Mouse (Mus musculus) embryo, embryonic 11.5 days (tissue): Measurements from ENCODE around the gene Pld6.
A peak's percentile ranks its signal among the peaks of the same experiment; 100 is the strongest.

ENCODE experiments used
- DNase-seq: peaks from one replicate; pipeline ENCODE4 v3.0.0-alpha.2; 2012; ENCODE audit warnings: low read depth, low spot score

Pld6 gene

DNA sequence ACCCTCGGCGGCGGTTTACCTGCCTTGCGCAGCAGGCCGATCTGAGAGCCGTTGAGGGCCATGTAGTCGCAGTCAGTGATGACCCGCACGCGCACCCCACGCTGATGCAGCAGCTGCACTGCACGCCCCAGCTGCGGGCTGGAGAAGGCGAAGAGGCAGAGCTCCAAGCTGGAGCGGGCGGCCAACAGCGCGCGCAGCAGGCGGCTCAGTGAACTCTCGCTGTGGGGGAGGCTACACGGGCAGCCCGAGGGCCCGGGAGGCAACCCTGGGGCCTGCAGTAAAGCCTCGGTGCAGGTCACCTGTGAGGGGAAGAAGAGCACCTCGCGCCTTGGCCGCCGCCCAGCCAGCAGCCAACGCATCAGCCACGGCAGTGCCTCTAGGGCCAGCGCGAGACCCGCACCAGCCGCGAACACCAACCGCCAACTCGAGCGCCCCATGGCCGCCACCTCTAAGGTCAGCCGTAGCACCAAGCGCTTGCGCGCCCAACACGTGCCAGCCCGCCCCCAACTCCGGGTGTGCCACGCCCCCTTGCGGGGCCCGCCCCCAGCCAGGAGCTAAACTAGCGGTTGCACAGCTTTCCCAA, at the start of gene Pld6:
Gene Pld6, minus strand, starts transcription at position 447 of the 583 bp plus-strand sequence.
- peak; percentile 38 for DNase-seq

DNA sequence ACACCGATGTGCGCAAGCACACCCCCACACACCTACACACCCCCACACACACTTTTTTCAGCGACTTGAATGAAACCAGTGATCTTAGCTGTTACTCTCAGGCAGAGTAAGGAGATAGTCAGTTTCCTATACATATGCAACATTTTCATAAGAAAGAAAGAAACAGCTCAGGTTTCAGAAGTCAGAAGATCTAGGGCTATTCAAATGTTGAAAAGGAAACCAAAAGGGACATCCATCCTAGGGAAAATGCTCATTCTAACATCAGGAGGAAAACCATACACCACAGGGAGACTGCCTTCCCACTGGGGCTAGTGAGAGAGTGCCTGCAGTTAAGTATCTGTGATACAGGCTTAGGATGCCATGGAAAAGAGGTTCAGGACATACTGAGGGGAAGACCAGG, 34.2 kb upstream of the Pld6 start:
- no peak for DNase-seq

DNA sequence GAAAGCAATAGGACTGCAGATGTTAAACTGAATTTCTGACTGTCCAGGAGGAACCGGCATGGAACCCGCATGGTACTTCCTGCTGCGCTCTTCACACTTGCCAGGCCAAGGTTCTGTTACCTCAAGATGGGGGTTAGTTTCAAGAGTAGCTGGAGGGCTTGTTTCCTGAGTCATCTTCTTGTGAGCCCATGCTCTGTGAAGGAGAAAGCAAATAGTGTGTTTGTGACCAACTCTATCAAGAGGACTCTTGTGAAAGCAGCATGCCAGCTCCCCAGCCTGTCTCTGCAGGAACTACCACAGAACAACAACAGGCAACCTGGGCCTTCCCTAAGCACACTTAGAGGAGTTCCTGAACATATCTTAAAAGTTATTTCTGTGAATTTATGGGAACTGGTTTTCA, 30.5 kb upstream of the Pld6 start:
- no peak for DNase-seq

DNA sequence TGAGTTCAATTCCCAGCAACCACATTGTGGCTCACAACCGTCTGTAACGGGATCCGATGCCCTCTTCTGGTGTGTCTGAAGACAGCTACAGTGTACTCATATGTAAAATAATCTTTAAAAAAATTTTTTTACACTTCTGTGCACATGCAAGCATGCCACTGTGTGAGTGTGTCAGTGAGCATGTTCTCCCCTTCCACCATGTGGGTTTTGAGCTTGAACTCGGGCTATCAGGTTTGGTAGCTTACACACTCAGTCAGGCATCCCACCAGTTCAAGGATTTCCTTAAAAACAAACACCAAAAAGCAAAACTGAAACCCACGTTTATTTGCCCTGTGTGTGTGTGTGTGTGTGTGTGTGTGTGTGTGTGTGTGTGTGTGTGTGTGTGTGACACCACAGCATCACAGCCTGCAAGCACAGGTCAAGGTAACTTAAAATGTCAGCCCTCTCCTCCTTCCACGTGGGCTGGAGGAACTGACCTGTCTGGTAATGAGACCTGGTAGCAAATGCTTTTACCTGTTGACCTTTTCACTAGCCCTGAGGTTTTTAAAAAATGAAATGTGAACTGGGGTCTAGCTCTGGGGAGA, 28.1 kb upstream of the Pld6 start:
- DNase-seq: no peak

DNA sequence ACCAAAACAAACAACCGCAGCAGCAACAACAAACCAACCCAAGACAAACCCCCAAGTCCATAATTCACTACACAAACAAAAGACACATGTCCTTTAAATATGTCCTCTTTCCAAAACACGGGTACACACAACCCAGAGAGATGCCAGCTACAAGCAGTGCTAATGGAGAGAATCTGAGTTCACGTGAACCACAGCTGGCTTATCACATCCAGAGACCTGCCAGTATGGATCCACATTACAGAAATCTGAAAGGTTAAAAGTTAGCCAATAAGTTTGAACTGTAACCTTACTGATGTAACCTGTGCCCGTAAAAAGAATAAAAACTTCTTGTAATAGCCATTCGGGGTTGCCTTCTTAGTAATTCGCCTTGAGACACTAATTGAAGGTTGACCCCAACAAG, 27.5 kb upstream of the Pld6 start:
- DNase-seq: no peak

DNA sequence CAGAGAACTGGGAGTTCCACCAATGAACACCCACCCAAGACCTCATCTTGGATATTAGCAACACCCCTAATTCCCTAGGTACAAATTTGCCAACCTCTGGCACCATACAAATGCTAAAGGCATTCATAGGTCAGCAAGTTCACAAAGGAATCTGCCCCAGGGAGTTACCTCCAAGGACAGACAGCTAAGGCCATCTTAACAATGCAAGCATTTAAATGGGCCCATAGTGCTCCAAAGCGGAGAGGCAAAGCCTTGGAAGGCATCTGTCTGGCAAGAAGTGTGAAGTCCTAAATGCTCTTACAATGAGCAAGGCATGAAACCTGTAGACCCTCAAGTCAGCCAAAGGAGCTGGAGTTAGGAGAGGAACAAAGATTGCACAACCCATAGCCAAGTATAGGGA, 26.9 kb upstream of the Pld6 start:
- DNase-seq: no peak

DNA sequence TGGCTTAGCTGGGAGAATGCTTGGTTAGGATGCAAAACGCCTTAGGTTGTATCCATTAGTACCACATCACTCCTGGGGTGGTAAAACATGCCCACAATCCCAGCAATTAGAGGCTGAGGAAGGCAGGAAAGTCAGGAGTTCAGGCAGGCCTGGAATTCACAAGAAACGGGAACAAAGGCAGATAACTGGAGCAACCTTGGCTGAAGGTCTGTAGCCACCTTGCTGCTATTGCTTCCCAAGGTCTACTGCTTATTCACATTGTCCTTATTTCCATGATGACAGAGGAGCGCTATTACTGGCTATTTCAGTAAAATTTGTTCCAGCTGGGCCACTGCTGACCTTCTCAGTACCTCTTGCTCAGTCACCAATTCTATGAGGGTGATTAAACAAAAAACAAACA, 25.8 kb upstream of the Pld6 start:
- no peak for DNase-seq

DNA sequence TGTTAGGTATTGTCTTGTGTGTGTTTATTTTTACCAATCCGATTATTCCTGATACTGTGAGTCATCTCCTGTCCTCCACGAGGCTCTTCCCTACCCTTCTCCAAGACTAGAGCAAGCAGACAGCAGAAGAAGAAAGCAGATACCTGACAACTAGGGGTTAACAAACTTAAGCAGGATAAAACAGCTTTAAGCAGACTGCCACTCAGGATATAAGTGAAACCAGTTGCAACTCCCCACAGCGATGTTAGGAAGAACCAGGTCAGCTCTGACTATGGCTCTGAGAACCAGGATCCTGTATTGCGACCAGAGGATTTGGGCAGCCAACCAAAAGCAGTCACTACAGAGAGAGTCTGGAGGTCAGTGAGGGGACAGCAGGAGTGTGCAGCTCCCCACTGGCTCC, 23.8 kb upstream of the Pld6 start:
- DNase-seq: no peak

DNA sequence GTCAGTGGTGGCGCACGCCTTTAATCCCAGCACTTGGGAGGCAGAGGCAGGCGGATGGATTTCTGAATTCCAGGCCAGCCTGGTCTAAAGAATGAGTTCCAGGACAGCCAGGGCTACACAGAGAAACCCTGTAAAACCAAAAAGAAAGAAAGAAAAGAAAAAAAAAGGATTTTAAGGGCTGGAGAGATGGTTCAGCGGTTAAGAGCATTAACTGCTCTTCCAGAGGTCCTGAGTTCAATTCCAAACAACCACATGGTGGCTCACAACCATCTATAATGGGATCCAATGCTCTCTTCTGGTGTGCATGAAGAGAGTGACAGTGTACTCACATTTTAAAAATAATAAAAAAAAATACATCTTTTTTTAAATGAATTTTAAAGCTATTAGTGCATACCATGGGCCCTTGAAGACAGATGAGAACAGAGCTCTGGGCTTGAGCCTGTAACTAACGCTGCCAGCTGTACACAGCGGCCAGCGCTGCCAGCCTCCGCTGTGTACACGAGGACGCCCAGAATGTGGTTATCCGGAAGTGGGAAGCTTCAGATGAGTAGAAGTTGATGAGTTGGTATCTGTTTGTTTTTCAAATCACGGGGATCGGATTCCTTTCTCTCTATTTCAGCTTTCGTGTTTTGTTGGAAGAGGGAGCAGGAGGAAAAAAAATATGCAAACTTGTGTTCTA, 23.2 kb upstream of the Pld6 start:
- no peak for DNase-seq

DNA sequence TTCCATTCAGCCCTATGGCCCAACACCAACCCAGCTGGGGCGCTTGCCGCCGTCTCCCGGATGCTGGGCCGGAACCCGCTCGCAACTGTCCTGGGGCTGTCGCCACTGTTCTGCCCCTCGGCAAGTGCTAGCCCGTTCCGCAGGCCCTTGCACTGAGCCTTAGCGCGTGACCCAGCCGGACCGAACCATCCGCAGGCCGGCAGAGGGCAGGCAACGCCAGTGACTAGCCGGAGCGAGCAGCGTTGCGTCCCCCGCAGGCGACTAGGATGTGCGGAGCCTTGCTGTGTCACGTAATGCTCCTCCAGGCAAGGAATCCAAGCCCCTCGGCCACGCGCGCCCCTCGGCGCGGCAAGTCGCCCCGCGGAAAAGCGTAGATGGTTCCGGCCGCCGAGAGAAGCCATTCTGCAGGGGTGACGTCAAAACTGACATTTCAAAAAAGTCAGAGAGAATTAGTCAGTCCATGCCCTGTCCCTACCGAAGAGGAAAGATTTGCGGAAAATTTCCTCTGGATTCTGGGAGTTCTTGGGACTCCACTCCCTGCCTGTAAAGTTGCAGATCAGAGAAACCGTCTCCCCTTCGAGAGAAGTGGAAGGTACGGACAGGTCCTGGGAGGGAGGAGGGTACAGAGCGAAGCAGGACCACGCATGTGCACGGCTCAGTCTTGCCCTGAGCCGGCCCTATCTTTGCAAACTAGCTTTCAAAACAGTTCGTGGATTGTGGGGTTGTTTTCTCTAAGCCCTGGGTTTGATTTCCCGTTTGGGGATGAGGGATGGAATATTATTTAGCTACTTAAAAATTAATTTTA, 22.4 kb upstream of the Pld6 start, which contains the start of gene Flcn:
Gene Flcn, minus strand, starts transcription at position 347 of the 805 bp plus-strand sequence.
- DNase-seq: peak; percentile 72

DNA sequence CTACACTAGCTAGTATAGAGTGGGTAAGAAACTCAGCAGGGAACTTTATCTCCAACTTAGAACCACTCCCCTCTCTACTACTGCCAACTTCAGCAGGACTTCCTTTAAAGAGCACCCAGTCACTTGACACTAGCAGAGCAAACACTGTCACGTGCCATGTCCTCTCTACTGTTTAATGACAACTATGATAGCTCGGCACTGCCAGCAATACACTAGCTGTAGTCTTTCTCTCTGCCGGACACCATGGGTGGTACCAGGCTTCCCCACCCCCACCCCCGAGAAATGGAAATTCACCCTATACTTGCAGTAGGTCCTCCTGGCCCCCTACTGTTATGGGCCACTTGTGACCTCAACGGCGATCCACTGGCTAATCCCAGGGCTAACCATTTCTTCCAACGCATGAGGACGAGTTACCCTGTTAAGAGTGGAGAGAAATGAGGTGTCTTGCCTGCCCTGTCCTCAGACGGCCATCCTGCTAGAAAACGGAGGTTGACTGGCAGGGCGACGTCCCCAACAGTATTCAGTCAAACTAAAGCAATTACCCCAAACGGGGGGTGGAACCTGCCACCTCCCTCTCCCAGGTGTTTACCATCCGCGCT, 21.7 kb upstream of the Pld6 start:
- DNase-seq: no peak

DNA sequence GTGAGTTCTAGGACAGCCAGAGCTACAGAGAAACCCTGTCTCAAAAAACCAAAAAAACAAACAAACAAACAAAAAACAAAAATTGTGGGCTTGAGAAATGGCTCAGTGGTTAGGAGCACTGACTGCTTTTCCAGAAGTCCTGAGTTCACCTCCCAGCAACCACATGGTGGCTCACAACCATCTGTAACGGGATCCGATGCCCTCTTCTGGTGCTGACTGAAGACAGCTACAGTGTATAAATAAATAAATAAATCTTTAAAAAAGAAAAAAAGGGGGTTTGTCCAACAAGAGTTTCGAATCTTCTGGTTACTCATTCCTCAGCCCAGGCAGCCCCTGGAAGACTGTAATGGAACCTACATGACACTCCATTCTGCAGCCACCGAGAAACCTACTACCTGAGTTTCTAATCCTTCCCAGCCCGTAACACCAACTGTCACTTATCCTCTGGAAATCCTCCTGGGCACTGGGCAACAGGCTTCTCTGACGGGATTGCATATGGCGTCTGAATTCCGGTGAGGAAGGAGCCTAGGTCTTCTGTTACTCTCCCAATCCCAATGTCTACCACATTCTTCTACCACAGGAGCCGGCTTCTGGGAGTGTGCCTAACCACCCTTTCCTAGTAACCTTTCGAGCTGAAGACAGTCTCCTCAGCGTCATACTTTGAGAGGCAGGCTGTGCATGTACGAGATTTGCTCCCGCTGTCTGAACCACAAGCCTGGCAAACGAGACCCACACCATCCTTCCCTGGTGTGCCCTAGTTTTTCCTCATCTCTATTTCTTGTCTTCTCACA, 20.9 kb upstream of the Pld6 start:
- no peak for DNase-seq

DNA sequence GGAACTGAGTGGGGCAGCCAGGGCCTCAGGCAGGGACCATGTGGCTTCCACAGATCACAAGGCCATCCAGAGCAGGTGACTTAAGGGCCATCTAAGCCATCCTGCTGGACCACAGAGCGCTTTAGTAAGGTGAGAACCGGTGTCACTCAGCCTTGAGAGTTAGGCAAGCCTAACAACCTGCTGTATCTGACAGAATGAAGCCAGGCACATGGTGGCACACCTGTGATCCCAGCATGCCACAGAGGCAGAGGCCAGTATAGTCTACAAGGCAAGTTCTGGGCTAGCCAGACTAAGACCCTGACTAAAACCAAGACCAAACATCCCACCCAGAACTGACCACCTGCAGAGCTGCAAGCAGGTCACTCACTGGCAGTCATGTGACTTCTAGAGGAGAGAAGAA, 18.2 kb upstream of the Pld6 start:
- no peak for DNase-seq

DNA sequence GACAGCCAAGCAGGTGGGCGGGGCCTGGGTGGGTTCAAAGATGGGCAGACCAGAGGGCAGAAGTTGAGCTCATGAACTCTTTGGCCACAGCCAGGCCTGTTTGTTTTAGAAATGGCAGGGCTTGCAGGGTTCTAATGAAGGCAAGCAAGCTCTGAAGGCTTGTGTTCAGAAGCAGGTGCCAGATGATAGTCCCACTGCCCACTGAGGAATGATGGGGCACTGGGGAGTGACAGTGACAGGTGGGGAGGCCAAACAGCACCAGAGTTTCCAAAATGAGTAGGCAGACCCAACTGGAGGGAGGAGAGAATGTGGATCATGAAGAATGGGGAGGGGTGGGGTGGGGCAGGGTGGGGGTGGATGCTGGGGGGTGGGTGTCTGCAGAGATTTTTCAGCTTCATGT, 17.8 kb upstream of the Pld6 start:
- no peak for DNase-seq

DNA sequence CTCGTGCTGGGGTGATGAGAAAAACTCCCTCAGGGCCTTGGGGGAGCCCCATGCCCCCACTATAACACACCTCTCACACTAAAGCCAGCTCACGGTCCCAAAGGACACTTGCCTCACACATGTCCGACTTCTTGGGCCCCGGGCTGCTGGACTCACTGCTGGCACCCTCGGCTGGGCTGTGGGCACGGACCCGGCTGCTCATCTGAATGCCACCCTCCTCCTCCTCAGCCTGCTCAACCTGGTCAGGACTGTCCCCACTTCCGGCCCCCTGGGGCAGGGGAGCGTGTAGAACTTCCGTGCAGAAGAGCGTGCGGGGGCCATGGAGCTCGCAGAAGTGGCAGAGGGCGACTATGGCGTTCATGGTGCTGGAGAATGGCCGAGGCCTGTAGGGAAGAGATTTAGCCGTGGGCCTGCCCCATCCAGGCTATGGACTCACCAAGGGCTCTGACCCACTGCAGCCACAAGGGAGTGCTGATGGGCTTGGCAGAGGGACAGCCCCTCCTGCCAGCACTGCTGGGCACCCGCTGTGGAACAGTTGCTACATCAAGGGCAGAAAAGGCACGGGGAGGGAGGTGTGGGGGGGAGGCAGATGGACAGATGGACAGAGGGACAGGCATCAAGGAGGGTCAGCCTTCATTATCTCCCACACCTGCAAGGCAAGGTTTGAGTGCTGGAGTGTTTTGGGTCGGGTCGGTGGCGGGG, 17.1 kb upstream of the Pld6 start:
- DNase-seq: no peak

DNA sequence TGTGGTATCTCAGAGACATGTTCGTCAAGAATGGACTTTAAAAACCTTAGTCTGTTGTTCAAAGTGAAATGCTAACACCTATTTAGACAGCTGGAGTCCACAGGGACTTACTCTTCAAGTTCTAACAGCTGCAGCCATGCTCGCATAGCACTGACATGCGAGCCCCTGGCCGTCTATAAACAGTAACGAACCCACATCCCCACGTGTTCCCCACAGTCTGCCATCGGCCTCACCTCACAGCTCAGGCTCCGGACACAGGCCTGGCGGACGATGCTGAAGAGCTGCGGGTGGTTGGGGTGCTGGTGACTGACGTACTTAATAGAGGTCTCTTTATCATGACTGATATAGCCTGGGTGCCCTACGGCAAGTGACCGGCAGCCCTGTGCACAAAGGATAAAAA, 16.1 kb upstream of the Pld6 start:
- no peak for DNase-seq

DNA sequence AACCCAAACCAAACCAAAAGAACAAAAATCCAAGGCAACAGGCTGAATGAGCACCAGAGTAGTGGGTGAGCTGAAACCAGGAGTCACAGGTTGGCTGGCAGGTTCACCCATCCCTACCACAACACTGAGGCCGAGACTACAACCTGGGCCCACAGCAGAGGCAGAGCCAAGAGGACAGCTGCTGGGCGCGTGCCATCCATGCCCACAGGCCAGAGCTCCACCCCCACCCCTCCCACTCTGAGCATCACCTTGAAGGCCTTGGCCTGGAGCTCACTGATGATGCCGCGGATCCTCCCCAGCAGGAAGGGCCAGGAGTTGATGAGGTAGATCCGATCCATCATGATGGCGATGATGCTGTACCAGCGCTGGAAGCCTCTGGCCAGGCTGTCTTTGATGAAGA, 14.4 kb upstream of the Pld6 start:
- DNase-seq: no peak

DNA sequence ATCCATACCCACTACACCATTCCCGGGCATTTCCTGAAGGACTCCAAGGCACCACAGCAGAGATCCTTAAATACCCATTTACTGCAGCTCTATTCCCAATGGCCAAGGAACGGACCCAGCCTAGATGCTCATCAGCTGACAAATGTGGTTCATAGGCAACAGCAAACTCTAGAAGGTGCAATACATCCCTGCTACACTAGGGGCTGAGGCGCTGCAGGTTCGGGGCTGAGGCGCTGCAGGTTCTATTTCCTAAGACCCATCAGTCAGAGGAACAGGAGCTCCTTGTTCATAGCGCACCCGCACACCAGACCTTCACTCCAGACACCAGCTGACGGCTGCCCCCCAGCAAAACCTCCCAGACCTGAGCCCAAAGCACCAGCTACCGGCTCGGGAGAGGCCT, 13.0 kb upstream of the Pld6 start:
- DNase-seq: no peak

DNA sequence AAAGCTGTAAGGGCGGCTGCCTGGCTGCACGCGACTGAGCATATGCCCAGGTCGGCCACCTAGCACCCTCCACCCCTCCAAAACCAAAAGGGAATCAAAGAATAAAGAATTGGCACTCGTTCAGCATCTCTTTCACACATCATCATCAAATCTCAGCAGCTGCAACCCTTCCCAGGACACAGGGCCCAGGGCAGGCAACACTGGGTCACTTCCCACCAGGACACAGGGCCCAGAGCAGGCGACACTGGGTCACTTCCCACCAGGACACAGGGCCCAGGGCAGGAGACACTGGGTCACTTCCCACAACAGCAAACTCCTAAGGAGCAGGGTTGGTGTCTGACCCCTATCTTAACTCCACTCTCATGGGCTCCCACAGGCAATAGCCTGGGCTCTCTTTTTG, 5.9 kb upstream of the Pld6 start:
- DNase-seq: no peak

DNA sequence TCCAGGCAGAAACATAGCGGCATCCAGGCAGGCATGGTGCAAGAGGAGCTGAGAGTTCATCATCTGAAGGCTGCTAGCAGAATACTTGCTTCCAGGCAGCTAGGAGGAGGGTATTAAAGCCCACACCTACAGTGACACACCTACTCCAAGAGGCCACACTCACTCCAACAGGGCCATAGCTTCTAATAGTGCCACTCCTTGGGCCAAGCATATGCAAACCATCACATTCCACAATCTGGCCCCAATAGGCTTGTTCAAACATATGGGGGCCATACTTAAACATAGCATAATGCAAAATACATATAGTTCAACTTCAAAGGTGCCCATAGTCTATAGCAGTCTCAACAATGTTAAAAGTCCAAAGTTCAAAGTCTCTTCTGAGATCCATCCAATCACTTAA, 1.9 kb upstream of the Pld6 start:
- no peak for DNase-seq
